Mouse (Mus musculus) MEL (cell line): Measurements from ENCODE around the gene Clpp. TPM values are rescaled to one million over a fixed set of nuclear protein-coding genes. Genes with fewer than 3 reads are reported as not detected.

Source experiments
- DNase-seq: peaks from one replicate; pipeline ENCODE4 v3.0.0; 2011; ENCODE audit warnings: low read depth, low spot score
- H3K27ac ChIP-seq: 2 replicates; pipeline ENCODE4 v1.5.1; 2012; ENCODE audit warnings: low read depth, mild to moderate bottlenecking, control low read depth, low read length, moderate library complexity; ENCODE audit not compliant: control insufficient read depth
- H3K27me3 ChIP-seq, 2 experiments: fragments of 150-350 bp in 1 of 2; sonication (generic) in 1 of 2; 2 replicates each; pipeline ENCODE4 v1.6.1; 2012; ENCODE audit warnings: low read length in 2 of 2, mild to moderate bottlenecking in 2 of 2, improper control_type of control experiment in 1 of 2, moderate library complexity in 1 of 2; ENCODE audit not compliant: insufficient read depth in 2 of 2, control insufficient read depth in 1 of 2
- H3K36me3 ChIP-seq, 2 experiments: 2 replicates each; pipeline ENCODE4 v1.6.1; 2012 to 2014; ENCODE audit warnings: low read length in 2 of 2, improper control_type of control experiment in 1 of 2, inconsistent platforms in 1 of 2, mild to moderate bottlenecking in 1 of 2; ENCODE audit not compliant: insufficient read depth in 2 of 2, control insufficient read depth in 1 of 2
- H3K4me1 ChIP-seq, 2 experiments: fragments of 150-350 bp in 1 of 2; sonication (generic) in 1 of 2; 2 replicates each; pipeline ENCODE4 v1.6.1; 2012; ENCODE audit warnings: low read length in 2 of 2, improper control_type of control experiment in 1 of 2, mild to moderate bottlenecking in 1 of 2; ENCODE audit not compliant: insufficient read depth in 2 of 2, control insufficient read depth in 1 of 2
- H3K4me3 ChIP-seq, 2 experiments: fragments of 150-350 bp in 1 of 2; sonication (generic) in 1 of 2; 2 replicates each; pipeline ENCODE4 v1.5.1; 2012; ENCODE audit warnings: low read depth in 2 of 2, low read length in 2 of 2, mild to moderate bottlenecking in 2 of 2, moderate library complexity in 2 of 2, control low read depth in 1 of 2, improper control_type of control experiment in 1 of 2; ENCODE audit not compliant: control insufficient read depth in 1 of 2, insufficient read depth in 1 of 2
- H3K79me2 ChIP-seq: 2 replicates; pipeline ENCODE4 v1.6.1; 2012; ENCODE audit warnings: mild to moderate bottlenecking, low read length, moderate library complexity; ENCODE audit not compliant: control insufficient read depth, poor library complexity, insufficient read depth
- H3K9ac ChIP-seq: 2 replicates; pipeline ENCODE4 v1.6.1; 2012; ENCODE audit warnings: low read depth, mild to moderate bottlenecking, control low read depth, low read length, moderate library complexity; ENCODE audit not compliant: control insufficient read depth, poor library complexity, severe bottlenecking
- H3K9me3 ChIP-seq: fragments of 150-350 bp; sonication (generic); replicated peaks from 2 replicates; pipeline ENCODE4 v1.6.1; 2012; ENCODE audit warnings: mild to moderate bottlenecking, low read length, improper control_type of control experiment, moderate library complexity; ENCODE audit not compliant: insufficient read depth
- CHD2 ChIP-seq: IDR thresholded peaks from 2 replicates; pipeline ENCODE4 v1.6.1; 2011; ENCODE audit warnings: low read length, improper control_type of control experiment
- CTCF ChIP-seq, 3 experiments: IDR thresholded peaks in 2 of 3; conservative IDR thresholded peaks in 1 of 3; 2 replicates each; pipeline ENCODE4 v1.5.1; 2011 to 2012; ENCODE audit warnings: low read length in 3 of 3, low read depth in 2 of 3, mild to moderate bottlenecking in 2 of 3, improper control_type of control experiment in 1 of 3, inconsistent platforms in 1 of 3, mixed read lengths in 1 of 3, moderate library complexity in 1 of 3; ENCODE audit not compliant: control insufficient read depth in 1 of 3, insufficient read depth in 1 of 3, poor library complexity in 1 of 3, severe bottlenecking in 1 of 3
- ELF1 ChIP-seq: IDR thresholded peaks from 2 replicates; pipeline ENCODE4 v1.6.1; 2014; ENCODE audit warnings: low read depth, mild to moderate bottlenecking, inconsistent platforms, low read length, improper control_type of control experiment, moderate library complexity
- GABPA ChIP-seq: IDR thresholded peaks from 2 replicates; pipeline ENCODE4 v1.6.1; 2012; ENCODE audit warnings: low read depth, mild to moderate bottlenecking, inconsistent platforms, low read length, improper control_type of control experiment, moderate library complexity
- GATA1 ChIP-seq: IDR thresholded peaks from 2 replicates; pipeline ENCODE4 v1.6.1; 2011; ENCODE audit warnings: low read depth, low read length, improper control_type of control experiment
- MAFK ChIP-seq: IDR thresholded peaks from 2 replicates; pipeline ENCODE4 v1.6.1; 2011; ENCODE audit warnings: low read depth, mild to moderate bottlenecking, low read length, improper control_type of control experiment, borderline replicate concordance
- MAX ChIP-seq: IDR thresholded peaks from 2 replicates; pipeline ENCODE4 v1.6.1; 2011; ENCODE audit warnings: low read length, improper control_type of control experiment
- MEF2A ChIP-seq: IDR thresholded peaks from 2 replicates; pipeline ENCODE4 v1.6.1; 2014; ENCODE audit warnings: low read depth, mild to moderate bottlenecking, inconsistent platforms, low read length, improper control_type of control experiment; ENCODE audit not compliant: poor library complexity, insufficient replicate concordance, severe bottlenecking; ENCODE audit errors: extremely low read depth
- MXI1 ChIP-seq: IDR thresholded peaks from 2 replicates; pipeline ENCODE4 v1.6.1; 2011; ENCODE audit warnings: mild to moderate bottlenecking, low read depth, low read length, improper control_type of control experiment
- MYB ChIP-seq: IDR thresholded peaks from 2 replicates; pipeline ENCODE4 v1.6.1; 2011; ENCODE audit warnings: mild to moderate bottlenecking, low read depth, low read length, improper control_type of control experiment
- MYC ChIP-seq: IDR thresholded peaks from 2 replicates; pipeline ENCODE4 v1.6.1; 2011; ENCODE audit warnings: low read depth, mild to moderate bottlenecking, low read length, improper control_type of control experiment, moderate library complexity
- NELFE ChIP-seq: IDR thresholded peaks from 2 replicates; pipeline ENCODE4 v1.6.1; 2011; ENCODE audit warnings: low read depth, low read length, improper control_type of control experiment
- NRF1 ChIP-seq: IDR thresholded peaks from 2 replicates; pipeline ENCODE4 v1.6.1; 2014; ENCODE audit warnings: low read depth, mild to moderate bottlenecking, inconsistent platforms, low read length, improper control_type of control experiment, moderate library complexity; ENCODE audit not compliant: poor library complexity, insufficient read depth, severe bottlenecking
- POLR2A ChIP-seq, 2 experiments: IDR thresholded peaks; 2 replicates each; pipeline ENCODE4 v1.6.1; 2011 to 2012; ENCODE audit warnings: low read length in 2 of 2, mild to moderate bottlenecking in 2 of 2, control low read depth in 1 of 2, improper control_type of control experiment in 1 of 2, low read depth in 1 of 2, moderate library complexity in 1 of 2; ENCODE audit not compliant: control insufficient read depth in 1 of 2, insufficient read depth in 1 of 2, poor library complexity in 1 of 2
- POLR2AphosphoS2 ChIP-seq: IDR thresholded peaks from 2 replicates; pipeline ENCODE4 v1.6.1; 2011; ENCODE audit warnings: low read length, improper control_type of control experiment
- RAD21 ChIP-seq: IDR thresholded peaks from 2 replicates; pipeline ENCODE4 v1.6.1; 2011; ENCODE audit warnings: mild to moderate bottlenecking, low read depth, low read length, improper control_type of control experiment
- SIN3A ChIP-seq: IDR thresholded peaks from 2 replicates; pipeline ENCODE4 v1.6.1; 2012; ENCODE audit warnings: low read length, improper control_type of control experiment, inconsistent platforms
- SMC3 ChIP-seq: IDR thresholded peaks from 2 replicates; pipeline ENCODE4 v1.6.1; 2011; ENCODE audit warnings: low read depth, low read length, improper control_type of control experiment
- TAL1 ChIP-seq: IDR thresholded peaks from 2 replicates; pipeline ENCODE4 v1.6.1; 2012; ENCODE audit warnings: mild to moderate bottlenecking, inconsistent platforms, low read length, moderate library complexity, mixed read lengths
- TCF12 ChIP-seq: IDR thresholded peaks from 2 replicates; pipeline ENCODE4 v1.6.1; 2014; ENCODE audit warnings: low read depth, mild to moderate bottlenecking, inconsistent platforms, low read length, improper control_type of control experiment, moderate library complexity
- USF1 ChIP-seq: IDR thresholded peaks from 2 replicates; pipeline ENCODE4 v1.6.1; 2014; ENCODE audit warnings: low read depth, mild to moderate bottlenecking, inconsistent platforms, low read length, improper control_type of control experiment, moderate library complexity
- USF2 ChIP-seq, 2 experiments: IDR thresholded peaks; 2 replicates each; pipeline ENCODE4 v1.6.1; 2011 to 2012; ENCODE audit warnings: improper control_type of control experiment in 2 of 2, low read length in 2 of 2, borderline replicate concordance in 1 of 2, inconsistent platforms in 1 of 2, low read depth in 1 of 2, mild to moderate bottlenecking in 1 of 2; ENCODE audit not compliant: insufficient read depth in 1 of 2
- ZC3H11A ChIP-seq: IDR thresholded peaks from 2 replicates; pipeline ENCODE4 v1.6.1; 2012; ENCODE audit warnings: low read depth, mild to moderate bottlenecking, inconsistent platforms, low read length, improper control_type of control experiment
- ZNF384 ChIP-seq: IDR thresholded peaks from 2 replicates; pipeline ENCODE4 v1.6.1; 2012; ENCODE audit warnings: low read depth, mild to moderate bottlenecking, inconsistent platforms, low read length, improper control_type of control experiment
- polyA plus RNA-seq, 2 experiments: library from polyadenylated mRNA; stranded (reverse) in 1 of 2; unstranded in 1 of 2; fragments of >175 nt in 1 of 2; fragments of >200 nt in 1 of 2; gene quantifications; 2 replicates each; pipeline versions ENCODE4 v1.2.1 to v1.2.4; 2012; ENCODE audit warnings: low replicate concordance in 2 of 2, low read depth in 1 of 2; ENCODE audit not compliant: insufficient read length in 2 of 2, insufficient read depth in 1 of 2, missing spikeins in 1 of 2
- total RNA-seq: library from RNA; depleted of rRNA; stranded (reverse); fragments of 300-350 nt; gene quantifications from 2 replicates; pipeline ENCODE4 v1.2.3, GENCODE M21; 2012

Gene Clpp
- total and polyA plus RNA-seq, 3 experiments = 177 to 178 TPM; not detected in 1

DNA sequence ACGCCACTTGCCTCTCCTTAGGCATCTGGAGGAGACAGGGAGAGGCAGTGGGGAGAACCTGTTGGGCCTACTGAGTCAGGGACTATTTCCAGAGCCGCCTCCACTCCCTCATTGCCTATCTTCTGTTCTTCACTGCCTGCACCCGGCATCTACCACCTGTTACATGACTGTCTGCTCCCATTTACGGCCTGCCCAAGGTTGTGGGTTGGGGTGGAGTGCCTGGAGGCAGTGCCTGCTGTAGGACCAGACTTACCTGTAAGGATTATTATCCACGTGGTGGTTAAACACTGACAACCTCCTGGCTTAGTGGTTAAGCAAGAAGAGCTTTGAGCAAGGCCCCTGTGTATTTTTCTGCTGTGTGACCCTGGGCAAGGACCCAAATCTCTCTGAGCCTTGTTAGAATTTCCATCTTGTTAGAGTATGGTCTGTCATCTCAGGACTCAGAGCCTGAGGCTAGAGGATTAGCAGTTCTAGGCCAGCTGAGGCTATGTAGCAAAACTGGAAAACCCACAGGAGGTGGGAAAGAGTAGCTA lies 15.3 kb upstream of the Clpp start:
- no peak for DNase-seq
- Histone ChIP-seq H3K9ac (no peak overlapping the region), H3K4me1 (no peaks in the 10 kb centered on the region), H3K9me3 (no peaks in the 10 kb centered on the region), H3K36me3 (no peaks in the 10 kb centered on the region), H3K27ac (no peak overlapping the region), H3K79me2 (no peaks in the 10 kb centered on the region), H3K4me3 (no peak overlapping the region), H3K27me3 (peaks cover 5 to 12% of the 10 kb centered on the region in 2 experiments)
- TF ChIP-seq RAD21 (no peak), GATA1 (no peak), MEF2A (no peak), POLR2A (IDR thresholded peaks at IDR 0.05; ENCODE audit: control insufficient read depth in 1 of 2, insufficient read depth in 1 of 2, low read depth in 1 of 2, low read length in 2 of 2, poor library complexity in 1 of 2) (no peak), MXI1 (no peak), ELF1 (no peak), ZC3H11A (no peak), MYC (no peak), MYB (no peak), NRF1 (no peak), POLR2AphosphoS2 (no peak), SMC3 (no peak), TCF12 (no peak)

DNA sequence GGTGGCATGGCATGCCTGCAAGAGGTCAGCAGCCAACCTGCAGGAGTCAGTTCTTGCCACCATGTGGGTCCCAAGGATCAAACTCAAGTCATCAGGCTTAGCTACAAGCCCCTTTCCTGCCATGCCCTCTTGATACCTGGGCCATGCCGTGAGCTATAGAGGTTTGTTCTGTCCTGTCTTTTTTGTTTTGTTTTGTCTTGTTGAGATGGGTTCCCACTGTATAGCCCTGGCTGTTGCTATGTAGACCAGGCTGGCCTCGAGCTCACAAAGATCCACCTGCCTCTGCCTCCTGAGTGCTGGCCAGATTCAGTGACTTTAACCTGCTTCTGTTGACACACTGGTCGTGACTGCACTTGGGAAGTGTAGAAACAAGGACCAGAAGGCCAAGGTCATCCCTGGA lies 14.7 kb upstream of the Clpp start:
- TF ChIP-seq TCF12 = no peak
- TF ChIP-seq GABPA = no peak
- TF ChIP-seq MAFK = no peak
- no peak for TF ChIP-seq RAD21
- no peak for TF ChIP-seq MXI1
- no peak for TF ChIP-seq POLR2AphosphoS2
- no peak for TF ChIP-seq ELF1
- TF ChIP-seq MAX = no peak
- TF ChIP-seq GATA1 = no peak
- TF ChIP-seq SMC3 = no peak
- no peak for TF ChIP-seq CHD2
- no peak for TF ChIP-seq ZNF384
- TF ChIP-seq USF1 = no peak
- no peak for TF ChIP-seq CTCF (IDR thresholded peaks at IDR 0.05 in 2 of 3, conservative IDR thresholded peaks at IDR 0.05 in 1 of 3; ENCODE audit: control insufficient read depth in 1 of 3, insufficient read depth in 1 of 3, low read depth in 2 of 3, low read length in 3 of 3, poor library complexity in 1 of 3, severe bottlenecking in 1 of 3)
- TF ChIP-seq TAL1 = no peak
- TF ChIP-seq SIN3A = no peak
- TF ChIP-seq NELFE = no peak
- TF ChIP-seq USF2 (IDR thresholded peaks at IDR 0.05; ENCODE audit: borderline replicate concordance in 1 of 2, insufficient read depth in 1 of 2, low read depth in 1 of 2, low read length in 2 of 2) = no peak

More for the DNA sequence above, 14.7 kb upstream of the Clpp start:
- Histone ChIP-seq H3K27me3 (peaks cover 1 to 11% of the 10 kb centered on the region in 2 experiments; a peak in 3 of 4 replicates), H3K79me2 (no peaks in the 10 kb centered on the region), H3K4me3 (no peak overlapping the region), H3K4me1 (no peaks in the 10 kb centered on the region), H3K9ac (no peak overlapping the region), H3K27ac (no peak overlapping the region), H3K36me3 (no peaks in the 10 kb centered on the region), H3K9me3 (no peaks in the 10 kb centered on the region)
- DNase-seq = no peak
